Mouse (Mus musculus): ENCODE data around the gene Iqgap2. TPM values are rescaled to one million over a fixed set of nuclear protein-coding genes. Genes with fewer than 3 reads are reported as not detected.

Iqgap2 gene
- total and polyA plus RNA-seq, 3 experiments: 0.27 to 0.32 TPM; not detected in 1

- TF ChIP-seq UBTF (IDR thresholded peaks at IDR 0.05; ENCODE audit: borderline replicate concordance, insufficient read depth, low read depth, low read length) (no peak), CTCF (IDR thresholded peaks at IDR 0.05 in 2 of 3, conservative IDR thresholded peaks at IDR 0.05 in 1 of 3; ENCODE audit: control insufficient read depth in 1 of 3, insufficient read depth in 1 of 3, low read depth in 2 of 3, low read length in 3 of 3, poor library complexity in 1 of 3, severe bottlenecking in 1 of 3) (no peak), MYC (IDR thresholded peaks at IDR 0.05; ENCODE audit: low read depth, low read length) (no peak), GABPA (IDR thresholded peaks at IDR 0.05; ENCODE audit: low read depth, low read length) (no peak), MAFK (IDR thresholded peaks at IDR 0.05; ENCODE audit: borderline replicate concordance, low read depth, low read length) (no peak), SMC3 (IDR thresholded peaks at IDR 0.05; ENCODE audit: low read depth, low read length) (no peak), E2F4 (IDR thresholded peaks at IDR 0.05; ENCODE audit: borderline replicate concordance, low read depth, low read length) (no peak), JUND (IDR thresholded peaks at IDR 0.05; ENCODE audit: low read depth, low read length) (no peak), BHLHE40 (IDR thresholded peaks at IDR 0.05; ENCODE audit: borderline replicate concordance, low read depth, low read length) (no peak), TAL1 (IDR thresholded peaks at IDR 0.05; ENCODE audit: low read length) (no peak), POLR2A (IDR thresholded peaks at IDR 0.05; ENCODE audit: control insufficient read depth in 1 of 2, insufficient read depth in 1 of 2, low read depth in 1 of 2, low read length in 2 of 2, poor library complexity in 1 of 2) (no peak), NELFE (IDR thresholded peaks at IDR 0.05; ENCODE audit: low read depth, low read length) (no peak), CHD2 (IDR thresholded peaks at IDR 0.05; ENCODE audit: low read length) (no peak), MXI1 (IDR thresholded peaks at IDR 0.05; ENCODE audit: low read depth, low read length) (no peak)
- Histone ChIP-seq H3K36me3 (ENCODE audit: control insufficient read depth in 1 of 2, insufficient read depth in 2 of 2, low read length in 2 of 2) (no peaks in the 10 kb centered on the region), H3K79me2 (ENCODE audit: control insufficient read depth, insufficient read depth, low read length, poor library complexity) (no peaks in the 10 kb centered on the region), H3K4me1 (ENCODE audit: control insufficient read depth in 1 of 2, insufficient read depth in 2 of 2, low read length in 2 of 2) (peaks cover 0 to 2% of the 10 kb centered on the region in 2 experiments; a peak in 2 of 4 replicates), H3K4me3 (ENCODE audit: control insufficient read depth in 1 of 2, insufficient read depth in 1 of 2, low read depth in 2 of 2, low read length in 2 of 2) (no peak overlapping the region), H3K27me3 (ENCODE audit: control insufficient read depth in 1 of 2, insufficient read depth in 2 of 2, low read length in 2 of 2) (no peaks in the 10 kb centered on the region; a peak in 1 of 4 replicates), H3K9me3 (replicated peaks; ENCODE audit: insufficient read depth, low read length) (no peaks in the 10 kb centered on the region), H3K9ac (ENCODE audit: control insufficient read depth, low read depth, low read length, poor library complexity, severe bottlenecking) (no peak overlapping the region), H3K27ac (ENCODE audit: control insufficient read depth, low read depth, low read length) (no peak overlapping the region)
- no peak for DNase-seq (ENCODE audit: low read depth, low spot score)
Measured at GRCm38 (mm10) chr13:95595921-95596320, 295.8 kb downstream of the Iqgap2 start.

DNA sequence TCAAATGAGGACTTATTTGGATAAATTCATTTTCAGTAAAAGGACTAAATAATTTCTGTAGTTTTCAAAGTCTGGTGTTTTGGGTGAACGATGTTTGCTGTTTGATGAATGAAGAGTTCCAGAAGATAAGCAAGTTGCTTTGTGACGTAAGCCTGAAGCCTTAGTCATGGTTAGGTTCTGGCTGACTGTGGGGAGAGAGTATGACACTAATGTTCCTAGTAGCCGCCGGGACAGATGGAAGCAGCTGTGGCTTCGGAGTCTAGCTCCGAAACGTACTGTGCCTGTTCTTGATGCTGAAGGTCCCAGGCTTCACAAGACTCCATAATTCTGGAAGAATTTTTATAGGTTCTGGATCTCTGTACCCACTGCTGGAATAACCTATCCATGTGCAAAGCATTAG lies 296.3 kb downstream of the Iqgap2 start:
- TF ChIP-seq SMC3 (IDR thresholded peaks at IDR 0.05; ENCODE audit: low read depth, low read length): no peak
- 0 out of 2 replicates have a peak, but pooled peaks have one; percentile 26 for TF ChIP-seq GATA1 (IDR thresholded peaks at IDR 0.05; ENCODE audit: low read depth, low read length)
- peak; percentile 47 for DNase-seq (ENCODE audit: low read depth, low spot score)
- Histone ChIP-seq H3K9me3 (replicated peaks; ENCODE audit: insufficient read depth, low read length) (no peaks in the 10 kb centered on the region), H3K4me1 (ENCODE audit: control insufficient read depth in 1 of 2, insufficient read depth in 2 of 2, low read length in 2 of 2) (peaks cover 0 to 2% of the 10 kb centered on the region in 2 experiments; a peak in 2 of 4 replicates), H3K27me3 (ENCODE audit: control insufficient read depth in 1 of 2, insufficient read depth in 2 of 2, low read length in 2 of 2) (no peaks in the 10 kb centered on the region; a peak in 1 of 4 replicates), H3K79me2 (ENCODE audit: control insufficient read depth, insufficient read depth, low read length, poor library complexity) (no peaks in the 10 kb centered on the region), H3K4me3 (ENCODE audit: control insufficient read depth in 1 of 2, insufficient read depth in 1 of 2, low read depth in 2 of 2, low read length in 2 of 2) (no peak overlapping the region), H3K27ac (ENCODE audit: control insufficient read depth, low read depth, low read length) (no peak overlapping the region), H3K36me3 (ENCODE audit: control insufficient read depth in 1 of 2, insufficient read depth in 2 of 2, low read length in 2 of 2) (no peaks in the 10 kb centered on the region), H3K9ac (ENCODE audit: control insufficient read depth, low read depth, low read length, poor library complexity, severe bottlenecking) (no peak overlapping the region)

GRCm38 (mm10) chr13:95592860-95593259 lies 298.9 kb downstream of the Iqgap2 start:
- no peak overlapping the region for H3K9ac ChIP-seq (ENCODE audit: control insufficient read depth, low read depth, low read length, poor library complexity, severe bottlenecking)
- H3K27ac ChIP-seq (ENCODE audit: control insufficient read depth, low read depth, low read length): no peak overlapping the region
- peaks cover 0 to 3% of the 10 kb centered on the region in 2 experiments; a peak in 2 of 4 replicates for H3K27me3 ChIP-seq (ENCODE audit: control insufficient read depth in 1 of 2, insufficient read depth in 2 of 2, low read length in 2 of 2)
- no peaks in the 10 kb centered on the region for H3K9me3 ChIP-seq (replicated peaks; ENCODE audit: insufficient read depth, low read length)
- no peaks in the 10 kb centered on the region for H3K79me2 ChIP-seq (ENCODE audit: control insufficient read depth, insufficient read depth, low read length, poor library complexity)
- TF ChIP-seq ZMIZ1 (IDR thresholded peaks at IDR 0.05; ENCODE audit: low read depth, low read length) (no peak), RCOR1 (IDR thresholded peaks at IDR 0.05; ENCODE audit: low read depth, low read length) (peak; percentile 93), ZKSCAN1 (IDR thresholded peaks at IDR 0.05; ENCODE audit: low read depth, low read length) (no peak), GATA1 (IDR thresholded peaks at IDR 0.05; ENCODE audit: low read depth, low read length) (peak; percentile 49; the same call in 1 of the 2 replicates), ETS1 (IDR thresholded peaks at IDR 0.05; ENCODE audit: low read depth, low read length) (peak; percentile 50; the same call in 1 of the 2 replicates), TCF12 (IDR thresholded peaks at IDR 0.05; ENCODE audit: low read depth, low read length) (0 out of 2 replicates have a peak, but pooled peaks have one; percentile 9), EP300 (IDR thresholded peaks at IDR 0.05; ENCODE audit: low read depth in 1 of 2, low read length in 2 of 2) (peak; percentile 21 to 45; a peak in 2 of 4 replicates)
- no peaks in the 10 kb centered on the region for H3K36me3 ChIP-seq (ENCODE audit: control insufficient read depth in 1 of 2, insufficient read depth in 2 of 2, low read length in 2 of 2)
- H3K4me1 ChIP-seq (ENCODE audit: control insufficient read depth in 1 of 2, insufficient read depth in 2 of 2, low read length in 2 of 2): peaks cover 0 to 2% of the 10 kb centered on the region in 2 experiments; a peak in 1 of 4 replicates
- H3K4me3 ChIP-seq (ENCODE audit: control insufficient read depth in 1 of 2, insufficient read depth in 1 of 2, low read depth in 2 of 2, low read length in 2 of 2): no peak overlapping the region
- DNase-seq (ENCODE audit: low read depth, low spot score): peak; percentile 49
